Mouse (Mus musculus) C2C12 (cell line): ENCODE measurements around the gene Sox12. TPM values are rescaled to one million over a fixed set of nuclear protein-coding genes. Genes with fewer than 3 reads are reported as not detected.
A peak's percentile ranks its signal among the peaks of the same experiment; 100 is the strongest.

Experiments
- H3K27me3 ChIP-seq: one replicate; pipeline ENCODE4 v1.6.1; 2011; ENCODE audit not compliant: control insufficient read depth, insufficient read depth, insufficient read length
- H3K36me3 ChIP-seq: one replicate; pipeline ENCODE4 v1.6.1; 2011; ENCODE audit not compliant: control insufficient read depth, insufficient read depth
- H3K4me3 ChIP-seq: one replicate; pipeline ENCODE4 v1.5.1; 2011; ENCODE audit warnings: mild to moderate bottlenecking, control low read depth; ENCODE audit not compliant: poor library complexity, insufficient read depth, severe bottlenecking
- H3K79me2 ChIP-seq: one replicate; pipeline ENCODE4 v1.6.1; 2011; ENCODE audit not compliant: control insufficient read depth, insufficient read depth
- H3K79me3 ChIP-seq: one replicate; pipeline ENCODE4 v1.6.1; 2011; ENCODE audit warnings: low read depth, control low read depth
- H3ac ChIP-seq: one replicate; pipeline ENCODE3; 2011; ENCODE audit warnings: low read depth; ENCODE audit not compliant: control insufficient read depth, insufficient read length
- CEBPB ChIP-seq: IDR thresholded peaks from one replicate; pipeline ENCODE4 v1.6.1; 2011; ENCODE audit warnings: low read depth, mild to moderate bottlenecking, control low read depth, moderate library complexity
- CTCF ChIP-seq: IDR thresholded peaks from one replicate; pipeline ENCODE4 v1.5.1; 2011; ENCODE audit not compliant: control insufficient read depth, insufficient read depth, insufficient read length
- FOSL1 ChIP-seq: IDR thresholded peaks from one replicate; pipeline ENCODE4 v1.8.0; 2011; ENCODE audit warnings: mild to moderate bottlenecking, low read length; ENCODE audit not compliant: poor library complexity, insufficient read depth, severe bottlenecking
- MAX ChIP-seq: IDR thresholded peaks from one replicate; pipeline ENCODE4 v1.6.1; 2011; ENCODE audit warnings: mild to moderate bottlenecking, control low read depth
- MYOD1 ChIP-seq: IDR thresholded peaks from one replicate; pipeline ENCODE4 v1.6.1; 2011; ENCODE audit warnings: low read depth; ENCODE audit not compliant: control insufficient read depth, insufficient read length
- MYOG ChIP-seq: IDR thresholded peaks from one replicate; pipeline ENCODE4 v1.6.1; 2011; ENCODE audit not compliant: control insufficient read depth, insufficient read length; ENCODE audit errors: extremely low read depth
- USF1 ChIP-seq: IDR thresholded peaks from one replicate; pipeline ENCODE4 v1.6.1; 2011; ENCODE audit warnings: low read depth, mild to moderate bottlenecking, control low read depth, moderate library complexity
- polyA plus RNA-seq: library from polyadenylated mRNA; unstranded; fragments of >200 nt; fragmentation: generic; extraction: Trizol; gene quantifications from one replicate; pipeline ENCODE4 v1.2.1, GENCODE M21; 2012; ENCODE audit warnings: missing spikeins

Sox12 gene
- polyA plus RNA-seq, 1 experiment: 7.2 TPM

GRCm38 (mm10) chr2:152344909-152345308, 53.0 kb downstream of the Sox12 start:
- no peaks in the 10 kb centered on the region for H3K36me3 ChIP-seq
- no peak overlapping the region for H3K4me3 ChIP-seq
- no peak overlapping the region for H3ac ChIP-seq
- no peaks in the 10 kb centered on the region for H3K79me3 ChIP-seq
- TF ChIP-seq MYOG (no peak), MAX (no peak), CTCF (no peak), USF1 (no peak), FOSL1 (no peak), MYOD1 (no peak), CEBPB (no peak)
- H3K79me2 ChIP-seq: no peaks in the 10 kb centered on the region
- H3K27me3 ChIP-seq: no peaks in the 10 kb centered on the region

DNA sequence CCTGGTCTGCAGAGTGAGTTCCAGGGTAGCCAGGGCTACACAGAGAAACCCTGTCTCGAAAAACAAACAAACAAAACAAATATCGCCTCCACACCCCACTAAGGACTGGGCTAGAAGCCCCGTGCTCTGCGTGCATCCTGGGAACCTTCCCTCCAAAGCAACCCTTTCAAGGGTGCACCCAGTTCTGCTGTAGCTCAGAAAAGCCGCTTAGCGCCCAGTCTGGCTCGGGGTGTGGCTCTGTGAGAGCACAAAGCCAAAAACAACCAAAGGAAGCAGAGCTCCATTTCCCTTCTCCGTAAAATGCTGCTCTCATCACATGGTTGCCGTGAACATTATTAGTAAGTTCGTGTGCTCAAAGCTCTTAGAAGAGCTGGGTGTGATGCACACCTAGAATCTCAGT, 53.5 kb downstream of the Sox12 start:
- Histone ChIP-seq H3K79me2 (no peaks in the 10 kb centered on the region), H3K79me3 (no peaks in the 10 kb centered on the region), H3K27me3 (no peaks in the 10 kb centered on the region), H3ac (no peak overlapping the region), H3K4me3 (peak overlapping the region; percentile 40), H3K36me3 (no peaks in the 10 kb centered on the region)
- TF ChIP-seq CTCF (no peak), MYOG (no peak), CEBPB (no peak), USF1 (no peak), MAX (no peak), FOSL1 (no peak), MYOD1 (no peak)

Other genes starting within 250 kb of the Sox12 start
- 37.7 TPM for gene Csnk2a1, start 171.2 kb downstream of the Sox12 start, polyA plus RNA-seq
- 32.7 TPM for gene Tbc1d20, start 104.2 kb downstream of the Sox12 start, polyA plus RNA-seq
- gene Rbck1, start 65.4 kb downstream of the Sox12 start, polyA plus RNA-seq: 65.3 TPM
- 27.6 TPM for gene Trib3, start 54.0 kb downstream of the Sox12 start, polyA plus RNA-seq
- gene Nrsn2, start 21.4 kb downstream of the Sox12 start, polyA plus RNA-seq: not detected
- not detected for gene Zcchc3, start 17.0 kb upstream of the Sox12 start, polyA plus RNA-seq
- gene 6820408C15Rik, start 17.5 kb upstream of the Sox12 start, polyA plus RNA-seq: 0.09 TPM
- gene Defb23, start 66.6 kb upstream of the Sox12 start, polyA plus RNA-seq: not detected
- gene Defb20, start 79.0 kb upstream of the Sox12 start, polyA plus RNA-seq: not detected
- gene Defb22, start 92.1 kb upstream of the Sox12 start, polyA plus RNA-seq: not detected
- not detected for gene Defb26, start 113.6 kb upstream of the Sox12 start, polyA plus RNA-seq
- gene Defb28, start 120.2 kb upstream of the Sox12 start, polyA plus RNA-seq: 0.57 TPM
- gene Defb29, start 142.0 kb upstream of the Sox12 start, polyA plus RNA-seq: not detected
- not detected for gene Gm17416, start 171.3 kb upstream of the Sox12 start, polyA plus RNA-seq
- gene Defb21, start 174.7 kb upstream of the Sox12 start, polyA plus RNA-seq: not detected
- not detected for gene Defb19, start 182.2 kb upstream of the Sox12 start, polyA plus RNA-seq
- gene Defb45, start 201.3 kb upstream of the Sox12 start, polyA plus RNA-seq: not detected
- not detected for gene Defb36, start 206.3 kb upstream of the Sox12 start, polyA plus RNA-seq
- 3.6 TPM for gene Defb25, start 225.0 kb upstream of the Sox12 start, polyA plus RNA-seq
- gene Rem1, start 228.9 kb upstream of the Sox12 start, polyA plus RNA-seq: 38.7 TPM